Comparison of ENCODE assay signal across 1 mouse cellular context in genomic region chr5:109865628-109866027, GRCm38 (mm10).
TF ChIP-seq lines count a peak whose summit lies in the region.

No protein-coding gene starts in this region.

TF ChIP-seq in MEL, 35 proteins besides CTCF, POLR2A, EP300 and RAD21:
- TF ChIP-seq NRF1 (IDR thresholded peaks at IDR 0.05; ENCODE audit: insufficient read depth, low read depth, low read length, poor library complexity, severe bottlenecking) = no peak
- no peak for TF ChIP-seq ZKSCAN1 (IDR thresholded peaks at IDR 0.05; ENCODE audit: low read depth, low read length)
- TF ChIP-seq JUND (IDR thresholded peaks at IDR 0.05; ENCODE audit: low read depth, low read length) = no peak
- TF ChIP-seq HCFC1 (IDR thresholded peaks at IDR 0.05; ENCODE audit: low read depth, low read length) = no peak
- TF ChIP-seq USF2 (IDR thresholded peaks at IDR 0.05; ENCODE audit: borderline replicate concordance in 1 of 2, insufficient read depth in 1 of 2, low read depth in 1 of 2, low read length in 2 of 2) = no peak
- TF ChIP-seq MXI1 (IDR thresholded peaks at IDR 0.05; ENCODE audit: low read depth, low read length) = no peak
- TF ChIP-seq MYB (IDR thresholded peaks at IDR 0.05; ENCODE audit: low read depth, low read length) = no peak
- TF ChIP-seq GABPA (IDR thresholded peaks at IDR 0.05; ENCODE audit: low read depth, low read length) = no peak
- no peak for TF ChIP-seq ZC3H11A (IDR thresholded peaks at IDR 0.05; ENCODE audit: low read depth, low read length)
- no peak for TF ChIP-seq BHLHE40 (IDR thresholded peaks at IDR 0.05; ENCODE audit: borderline replicate concordance, low read depth, low read length)
- no peak for TF ChIP-seq NELFE (IDR thresholded peaks at IDR 0.05; ENCODE audit: low read depth, low read length)
- TF ChIP-seq POLR2AphosphoS5 (IDR thresholded peaks at IDR 0.05; ENCODE audit: borderline replicate concordance, low read depth, low read length) = no peak
- no peak for TF ChIP-seq SIN3A (IDR thresholded peaks at IDR 0.05; ENCODE audit: low read length)
TF ChIP-seq in MEL: peak in this region for 0.
